Mouse (Mus musculus) lung, postnatal 14 days (tissue): ENCODE data around the gene Ccdc28b.

Source experiments
- DNase-seq: peaks from one replicate; pipeline ENCODE4 v3.0.0; 2021

Gene Ccdc28b

GRCm38 (mm10) chr4:129584370-129584769 lies 39.4 kb downstream of the Ccdc28b start:
- no peak for DNase-seq

- DNase-seq = no peak
These were observed 41.5 kb downstream of the Ccdc28b start for GRCm38 (mm10) chr4:129582251-129582650.

DNA sequence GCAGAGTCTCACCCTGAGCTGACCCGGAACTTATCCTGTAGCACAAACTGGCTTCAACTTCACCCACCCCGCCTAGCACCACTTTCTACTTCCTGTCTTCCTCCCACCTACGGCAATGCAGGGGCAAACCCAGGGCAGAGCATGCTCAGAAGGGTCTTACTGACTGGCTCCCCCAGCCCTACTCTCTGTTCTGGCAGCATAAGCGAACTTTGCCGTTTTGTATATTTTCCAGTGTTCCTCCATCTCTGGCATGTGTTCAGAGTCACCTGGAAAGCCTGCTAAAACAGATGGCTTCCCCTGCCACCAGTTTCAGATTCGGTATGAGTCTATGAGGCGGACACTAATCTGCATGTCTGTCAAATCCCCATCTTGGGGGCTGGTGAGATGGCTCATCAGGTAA lies 43.4 kb downstream of the Ccdc28b start:
- DNase-seq = no peak

GRCm38 (mm10) chr4:129578466-129578865 lies 45.3 kb downstream of the Ccdc28b start, which contains the start of gene Fam167b:
Gene Fam167b, minus strand, starts transcription at chr4:129578549.
- no peak for DNase-seq

- DNase-seq = no peak
These were observed 46.1 kb downstream of the Ccdc28b start for GRCm38 (mm10) chr4:129577688-129578087.

DNA sequence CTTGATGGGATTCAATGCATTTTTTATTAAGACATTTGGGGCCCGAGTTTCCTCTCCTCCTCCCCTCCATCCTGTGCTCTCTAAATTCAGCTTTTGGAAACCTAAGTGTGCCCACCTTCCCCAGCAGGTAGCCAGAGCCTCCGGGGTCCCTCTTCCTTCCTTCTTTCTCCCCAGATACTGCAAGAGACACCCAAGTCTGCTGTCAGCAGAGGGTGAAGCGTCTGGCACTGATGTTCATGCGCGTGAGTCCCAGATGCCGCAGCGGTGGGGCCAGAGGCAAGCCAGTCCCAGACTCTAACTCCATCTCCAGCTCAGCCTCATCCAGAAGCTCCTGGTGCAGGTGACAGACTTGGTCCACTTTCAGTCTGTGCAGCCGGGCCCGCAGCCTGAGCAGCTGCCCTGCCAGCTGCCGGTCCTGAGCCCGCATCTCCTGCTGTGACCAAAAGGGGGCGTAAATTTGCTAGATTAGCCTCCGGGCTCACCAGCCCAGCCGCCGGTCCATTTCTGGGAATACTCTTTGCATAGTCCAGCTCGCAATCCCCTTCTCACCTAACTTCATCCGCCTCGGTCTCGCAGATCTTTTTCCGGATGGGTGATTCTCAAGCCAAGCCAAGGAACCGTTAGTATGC lies 46.8 kb downstream of the Ccdc28b start:
- peak; percentile 84 for DNase-seq

- no peak for DNase-seq
These were observed 48.4 kb downstream of the Ccdc28b start for GRCm38 (mm10) chr4:129575171-129575844.

- no peak for DNase-seq
These were observed 50.3 kb downstream of the Ccdc28b start, which contains the start of gene Lck for GRCm38 (mm10) chr4:129573430-129573829. Gene Lck, minus strand, starts transcription at chr4:129573641.

GRCm38 (mm10) chr4:129573093-129573370 lies 50.7 kb downstream of the Ccdc28b start:
- no peak for DNase-seq

DNA sequence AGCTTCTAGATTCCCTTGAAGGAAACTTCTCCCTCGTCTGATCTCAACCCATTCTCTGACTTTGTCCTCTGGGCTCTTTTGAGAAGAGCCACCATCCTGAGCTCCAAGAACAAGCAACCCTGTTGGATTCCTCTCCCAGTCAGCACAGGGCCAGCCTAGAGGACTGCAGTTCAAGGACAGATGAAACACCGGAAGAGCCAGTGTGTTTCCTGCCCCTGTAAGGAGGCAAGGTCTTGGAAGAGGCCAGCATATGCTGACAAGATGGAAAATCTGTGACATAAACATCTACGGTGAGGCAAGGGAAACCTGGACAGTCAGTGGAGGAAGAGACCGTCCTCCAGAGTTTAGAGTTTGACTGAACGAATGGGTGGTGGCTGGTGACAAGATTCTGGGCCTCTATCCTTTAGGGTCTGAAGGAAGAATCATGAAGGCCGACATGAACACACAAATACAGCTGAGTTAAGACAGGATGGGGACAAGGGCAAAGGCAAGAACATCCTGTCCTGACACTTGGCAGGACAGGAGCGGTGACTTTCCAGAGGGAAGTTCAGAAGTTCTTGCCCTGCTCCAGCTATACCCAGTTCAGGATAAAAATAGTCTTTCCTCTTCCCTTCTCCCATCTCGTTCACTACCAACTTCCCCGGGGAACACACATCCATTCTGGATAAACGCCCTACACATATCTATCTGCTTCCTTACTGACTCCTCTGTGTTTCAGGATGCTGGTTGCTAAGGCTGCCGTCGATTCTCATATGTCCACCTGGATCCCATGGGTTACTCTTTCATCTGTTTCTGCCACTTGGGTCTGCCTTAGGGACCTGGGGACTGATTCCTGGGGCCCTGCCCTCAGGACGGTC lies 51.3 kb downstream of the Ccdc28b start:
- DNase-seq = no peak

DNA sequence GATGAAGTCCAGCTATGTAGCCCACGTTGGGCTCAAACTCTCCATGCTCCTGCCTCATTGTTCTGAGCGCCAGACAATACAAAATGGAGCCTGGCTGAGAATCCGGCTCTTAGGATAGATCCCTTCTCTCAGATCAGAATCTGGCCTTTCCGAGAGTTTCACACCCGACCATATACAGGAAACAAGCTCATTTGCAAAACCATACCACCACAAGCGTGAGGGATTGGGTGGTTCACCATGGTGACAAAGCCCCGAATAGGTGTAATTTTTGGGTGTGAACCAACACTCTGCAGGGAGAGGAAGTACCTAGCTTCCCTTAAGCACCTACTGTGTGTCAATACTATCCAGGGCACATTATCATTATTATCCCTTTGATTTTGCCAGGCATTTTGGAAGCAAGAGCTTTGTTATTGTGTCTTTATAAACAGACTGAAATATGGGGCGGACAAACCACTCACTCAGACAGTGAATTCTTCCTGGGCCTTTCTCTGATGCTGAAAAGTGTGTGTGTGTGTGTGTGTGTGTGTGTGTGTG lies 52.1 kb downstream of the Ccdc28b start:
- no peak for DNase-seq

- DNase-seq = no peak
These were observed 53.7 kb downstream of the Ccdc28b start for GRCm38 (mm10) chr4:129570028-129570427.
